Mouse (Mus musculus): ENCODE results near the gene Dtx3.
"Not testable (repeated sequence)": the region's sequence is repeated elsewhere in the genome, so short reads cannot be mapped to it uniquely, and the experiment has no call there.

The Dtx3 gene

GRCm38 (mm10) chr10:127204589-127204988 is 9.1 kb upstream of the Dtx3 start:
- DNase-seq (ENCODE audit: low spot score), result no peak

GRCm38 (mm10) chr10:127203106-127203505 is 7.6 kb upstream of the Dtx3 start:
- no peak for DNase-seq (ENCODE audit: low spot score)

GRCm38 (mm10) chr10:127200279-127200678 is 4.8 kb upstream of the Dtx3 start:
- no peak for DNase-seq (ENCODE audit: low spot score)

- DNase-seq (ENCODE audit: low spot score), result no peak
These were observed 3.9 kb upstream of the Dtx3 start for GRCm38 (mm10) chr10:127199474-127199873.

GRCm38 (mm10) chr10:127199068-127199467 is 3.5 kb upstream of the Dtx3 start:
- no peak for DNase-seq (ENCODE audit: low spot score)

- no peak for DNase-seq (ENCODE audit: low spot score)
These were observed 3.0 kb upstream of the Dtx3 start for GRCm38 (mm10) chr10:127198492-127198891.

- DNase-seq (ENCODE audit: low spot score), result no peak
These were observed 2.1 kb upstream of the Dtx3 start for GRCm38 (mm10) chr10:127197505-127198110.

GRCm38 (mm10) chr10:127197104-127197503 is 1.6 kb upstream of the Dtx3 start:
- DNase-seq (ENCODE audit: low spot score), result no peak

GRCm38 (mm10) chr10:127196392-127196791 is 864 bp upstream of the Dtx3 start:
- peak; percentile 74 for DNase-seq (ENCODE audit: low spot score)

GRCm38 (mm10) chr10:127194428-127195327 is 850 bp downstream of the Dtx3 start:
- DNase-seq (ENCODE audit: low spot score), result peak; percentile 68

GRCm38 (mm10) chr10:127193011-127193410 is 2.5 kb downstream of the Dtx3 start:
- no peak for DNase-seq (ENCODE audit: low spot score)

GRCm38 (mm10) chr10:127192057-127192328 is 3.5 kb downstream of the Dtx3 start:
- DNase-seq (ENCODE audit: low spot score), result not testable (repeated sequence)

GRCm38 (mm10) chr10:127191191-127192056 is 4.1 kb downstream of the Dtx3 start:
- no peak for DNase-seq (ENCODE audit: low spot score)

- DNase-seq (ENCODE audit: low spot score), result no peak
These were observed 4.9 kb downstream of the Dtx3 start for GRCm38 (mm10) chr10:127190398-127191190.

- DNase-seq (ENCODE audit: low spot score), result peak; percentile 73
These were observed 5.7 kb downstream of the Dtx3 start, which contains the start of gene Arhgef25 for GRCm38 (mm10) chr10:127189651-127190381. Gene Arhgef25, minus strand, starts transcription at chr10:127190083.

- DNase-seq (ENCODE audit: low spot score), result peak; percentile 60
These were observed 6.3 kb downstream of the Dtx3 start for GRCm38 (mm10) chr10:127189116-127189650.

- DNase-seq (ENCODE audit: low spot score), result peak; percentile 84
These were observed 6.9 kb downstream of the Dtx3 start for GRCm38 (mm10) chr10:127188465-127189115.

GRCm38 (mm10) chr10:127188079-127188453 is 7.5 kb downstream of the Dtx3 start:
- no peak for DNase-seq (ENCODE audit: low spot score)

- no peak for DNase-seq (ENCODE audit: low spot score)
These were observed 8.0 kb downstream of the Dtx3 start for GRCm38 (mm10) chr10:127187371-127188078.

GRCm38 (mm10) chr10:127186451-127186850 is 9.1 kb downstream of the Dtx3 start:
- DNase-seq (ENCODE audit: low spot score), result no peak
